Mouse (Mus musculus) monocyte, adult 2 months (primary cell): ENCODE data around the gene Hapln3.

Experiments used
- DNase-seq, 2 experiments: peaks; one replicate each; pipeline ENCODE4 v3.0.0; 2022; ENCODE audit warnings: low spot score in 2 of 2, low read depth in 1 of 2

Hapln3 gene

GRCm38 (mm10) chr7:79079212-79079611, 51.6 kb downstream of the Hapln3 start:
- DNase-seq, result no peak

GRCm38 (mm10) chr7:79068231-79068630, 62.6 kb downstream of the Hapln3 start:
- DNase-seq, result no peak

GRCm38 (mm10) chr7:79067466-79067865, 63.4 kb downstream of the Hapln3 start:
- no peak for DNase-seq
